Mouse (Mus musculus) lung, embryonic 15.5 days (tissue): Measurements from ENCODE around the gene Emg1. TPM values are rescaled to one million over a fixed set of nuclear protein-coding genes. Genes with fewer than 3 reads are reported as not detected.
"Not testable (repeated sequence)": the region's sequence is repeated elsewhere in the genome, so short reads cannot be mapped to it uniquely, and the experiment has no call there.

Experiments used
- ATAC-seq: fragments of 200-750 bp; cut with Nextera tagmentation; 2 replicates; pipeline ENCODE4 v1.8.0; 2017; ENCODE audit warnings: moderate number of reproducible peaks, borderline replicate concordance; ENCODE audit not compliant: low FRiP score, low TSS enrichment; ENCODE audit errors: extremely low read depth
- H3K27ac ChIP-seq: fragments of 300-500 bp; sonication (generic); 2 replicates; pipeline ENCODE4 v1.5.1; 2015; ENCODE audit warnings: moderate library complexity, mild to moderate bottlenecking, inconsistent platforms
- H3K27me3 ChIP-seq: fragments of 300-500 bp; sonication (generic); 2 replicates; pipeline ENCODE4 v1.6.1; 2015; ENCODE audit warnings: inconsistent platforms
- H3K36me3 ChIP-seq: fragments of 300-500 bp; sonication (generic); 2 replicates; pipeline ENCODE4 v1.6.1; 2015; ENCODE audit warnings: inconsistent platforms
- H3K4me1 ChIP-seq: fragments of 300-500 bp; sonication (generic); 2 replicates; pipeline ENCODE4 v1.6.1; 2015; ENCODE audit warnings: inconsistent platforms
- H3K4me2 ChIP-seq: fragments of 300-500 bp; sonication (generic); 2 replicates; pipeline ENCODE4 v1.6.1; 2015; ENCODE audit warnings: inconsistent platforms, mild to moderate bottlenecking, moderate library complexity
- H3K4me3 ChIP-seq: fragments of 300-500 bp; sonication (generic); 2 replicates; pipeline ENCODE4 v1.5.1; 2015; ENCODE audit warnings: mild to moderate bottlenecking, inconsistent platforms
- H3K9ac ChIP-seq: fragments of 300-500 bp; sonication (generic); 2 replicates; pipeline ENCODE4 v1.6.1; 2015; ENCODE audit warnings: inconsistent platforms
- H3K9me3 ChIP-seq: fragments of 300-500 bp; sonication (generic); 2 replicates; pipeline ENCODE4 v1.6.1; 2016; ENCODE audit warnings: inconsistent platforms
- WGBS: fragments of 180-500 bp; shearing (Covaris S2); methylation state at CpG from one replicate; pipeline ENCODE4 v1.1.7; 2015; 5-methylcytosine and 5-hydroxymethylcytosine counted together
- polyA plus RNA-seq: library from polyadenylated mRNA; unstranded; fragments of >200 nt; fragmentation: Nextera tagmentation; extraction: Ambion mirVana; gene quantifications from 2 replicates; pipeline ENCODE4 v1.2.1, GENCODE M21; 2015

Emg1 gene
- polyA plus RNA-seq, 1 experiment from 2014 or later = 199 TPM

- Histone ChIP-seq H3K27ac (no peak overlapping the region), H3K9ac (no peak overlapping the region), H3K4me3 (no peak overlapping the region), H3K4me2 (no peak overlapping the region), H3K36me3 (peaks cover 68% of the 10 kb centered on the region), H3K9me3 (no peaks in the 10 kb centered on the region), H3K27me3 (no peaks in the 10 kb centered on the region), H3K4me1 (peaks cover 7% of the 10 kb centered on the region; the same call in 1 of the 2 replicates)
- 74% methylated on average over 8 of the region's 8 CpGs for WGBS
- no peak for ATAC-seq
These were observed 10.6 kb downstream of the Emg1 start for GRCm38 (mm10) chr6:124701338-124701737.

- peak; percentile 69 for ATAC-seq
- H3K27ac ChIP-seq = peak overlapping the region; percentile 31; the same call in 1 of the 2 replicates
- H3K4me2 ChIP-seq = no peak overlapping the region
- no peak overlapping the region; the same call in 1 of the 2 replicates for H3K9ac ChIP-seq
- WGBS = 67% methylated on average over 11 of the region's 11 CpGs
- no peak overlapping the region for H3K4me3 ChIP-seq
- H3K36me3 ChIP-seq = peaks cover 59% of the 10 kb centered on the region
- peaks cover 7% of the 10 kb centered on the region; the same call in 1 of the 2 replicates for H3K4me1 ChIP-seq
- H3K27me3 ChIP-seq = no peaks in the 10 kb centered on the region
- H3K9me3 ChIP-seq = no peaks in the 10 kb centered on the region
These were observed 11.9 kb downstream of the Emg1 start for GRCm38 (mm10) chr6:124699962-124700610.

GRCm38 (mm10) chr6:124699366-124699765 lies 12.6 kb downstream of the Emg1 start:
- peaks cover 52% of the 10 kb centered on the region for H3K36me3 ChIP-seq
- no peak overlapping the region for H3K27ac ChIP-seq
- no peak overlapping the region for H3K9ac ChIP-seq
- H3K4me3 ChIP-seq = no peak overlapping the region
- 80% methylated on average over 4 of the region's 4 CpGs for WGBS
- no peaks in the 10 kb centered on the region for H3K9me3 ChIP-seq
- H3K27me3 ChIP-seq = no peaks in the 10 kb centered on the region
- H3K4me1 ChIP-seq = peaks cover 13% of the 10 kb centered on the region
- H3K4me2 ChIP-seq = no peak overlapping the region
- ATAC-seq = no peak

- 67% methylated on average over 6 of the region's 6 CpGs for whole genome bisulfite sequencing
- H3K4me2 ChIP-seq = no peak overlapping the region
- no peaks in the 10 kb centered on the region for H3K27me3 ChIP-seq
- peaks cover 46% of the 10 kb centered on the region for H3K36me3 ChIP-seq
- no peak overlapping the region for H3K27ac ChIP-seq
- no peak for ATAC-seq
- H3K4me3 ChIP-seq = no peak overlapping the region
- peaks cover 18% of the 10 kb centered on the region for H3K4me1 ChIP-seq
- no peak overlapping the region for H3K9ac ChIP-seq
- no peaks in the 10 kb centered on the region for H3K9me3 ChIP-seq
These were observed 13.2 kb downstream of the Emg1 start for GRCm38 (mm10) chr6:124698751-124699150.

GRCm38 (mm10) chr6:124696441-124697150 lies 15.4 kb downstream of the Emg1 start:
- no peak for ATAC-seq
- no peaks in the 10 kb centered on the region for H3K27me3 ChIP-seq

GRCm38 (mm10) chr6:124694166-124694955 lies 17.6 kb downstream of the Emg1 start:
- Histone ChIP-seq H3K4me2 (peak overlapping the region; percentile 16), H3K9ac (no peak overlapping the region), H3K36me3 (peaks cover 5% of the 10 kb centered on the region), H3K4me3 (no peak overlapping the region), H3K4me1 (peaks cover 20% of the 10 kb centered on the region), H3K27me3 (no peaks in the 10 kb centered on the region), H3K27ac (peak overlapping the region; percentile 87), H3K9me3 (no peaks in the 10 kb centered on the region)
- 60% methylated on average over 15 of the region's 15 CpGs for WGBS
- peak; percentile 86; the same call in 1 of the 2 replicates for ATAC-seq

More at GRCm38 (mm10) chr6:124696441-124697150, 15.4 kb downstream of the Emg1 start:
- 90% methylated on average over 7 of the region's 7 CpGs for WGBS
- no peak overlapping the region for H3K9ac ChIP-seq
- no peaks in the 10 kb centered on the region for H3K9me3 ChIP-seq
- H3K36me3 ChIP-seq = peaks cover 26% of the 10 kb centered on the region
- H3K27ac ChIP-seq = no peak overlapping the region
- peaks cover 27% of the 10 kb centered on the region for H3K4me1 ChIP-seq
- no peak overlapping the region for H3K4me3 ChIP-seq
- no peak overlapping the region for H3K4me2 ChIP-seq

GRCm38 (mm10) chr6:124693243-124693981 lies 18.6 kb downstream of the Emg1 start:
- H3K4me3 ChIP-seq = no peak overlapping the region
- peak overlapping the region; percentile 87 for H3K27ac ChIP-seq
- 50% methylated on average over 15 of the region's 15 CpGs for WGBS
- H3K27me3 ChIP-seq = no peaks in the 10 kb centered on the region
- no peaks in the 10 kb centered on the region for H3K36me3 ChIP-seq
- no peak for ATAC-seq
- H3K9me3 ChIP-seq = no peaks in the 10 kb centered on the region
- H3K4me2 ChIP-seq = no peak overlapping the region
- no peak overlapping the region for H3K9ac ChIP-seq
- H3K4me1 ChIP-seq = peaks cover 20% of the 10 kb centered on the region

GRCm38 (mm10) chr6:124690517-124690916 lies 21.5 kb downstream of the Emg1 start:
- WGBS = 89% methylated on average over 3 of the region's 3 CpGs
- Histone ChIP-seq H3K4me3 (no peak overlapping the region), H3K27me3 (no peaks in the 10 kb centered on the region), H3K4me1 (peaks cover 20% of the 10 kb centered on the region), H3K36me3 (no peaks in the 10 kb centered on the region), H3K4me2 (no peak overlapping the region), H3K9me3 (no peaks in the 10 kb centered on the region), H3K27ac (no peak overlapping the region), H3K9ac (no peak overlapping the region)
- no peak for ATAC-seq

- 87% methylated on average over 3 of the region's 3 CpGs for WGBS
- Histone ChIP-seq H3K36me3 (no peaks in the 10 kb centered on the region), H3K4me2 (no peak overlapping the region), H3K27me3 (no peaks in the 10 kb centered on the region), H3K9me3 (no peaks in the 10 kb centered on the region), H3K4me1 (peaks cover 11% of the 10 kb centered on the region), H3K4me3 (no peak overlapping the region), H3K27ac (no peak overlapping the region), H3K9ac (no peak overlapping the region)
- ATAC-seq = no peak
These were observed 23.0 kb downstream of the Emg1 start for GRCm38 (mm10) chr6:124689011-124689410.

GRCm38 (mm10) chr6:124688151-124688758 lies 23.7 kb downstream of the Emg1 start:
- H3K9ac ChIP-seq = no peak overlapping the region
- H3K4me1 ChIP-seq = peaks cover 11% of the 10 kb centered on the region
- WGBS = 77% methylated on average over 8 of the region's 8 CpGs
- H3K4me2 ChIP-seq = no peak overlapping the region
- H3K27ac ChIP-seq = no peak overlapping the region
- ATAC-seq = no peak
- H3K27me3 ChIP-seq = no peaks in the 10 kb centered on the region
- H3K9me3 ChIP-seq = no peaks in the 10 kb centered on the region
- H3K36me3 ChIP-seq = no peaks in the 10 kb centered on the region
- H3K4me3 ChIP-seq = no peak overlapping the region

- not testable (repeated sequence) for H3K36me3 ChIP-seq, ATAC-seq, H3K27ac ChIP-seq, H3K9ac ChIP-seq, H3K4me3 ChIP-seq, H3K9me3 ChIP-seq, H3K27me3 ChIP-seq, H3K4me2 ChIP-seq
- 91% methylated on average over 1 of the region's 1 CpGs for WGBS
- peaks cover 19% of the 10 kb centered on the region for H3K4me1 ChIP-seq
These were observed 25.3 kb downstream of the Emg1 start for GRCm38 (mm10) chr6:124686644-124687043.
